Mouse (Mus musculus) lung, embryonic 14.5 days (tissue): ENCODE data around the gene Prr12. TPM values are rescaled to one million over a fixed set of nuclear protein-coding genes. Genes with fewer than 3 reads are reported as not detected.
A peak's percentile ranks its signal among the peaks of the same experiment; 100 is the strongest.

ENCODE experiments used
- ATAC-seq: fragments of 200-750 bp; cut with Nextera tagmentation; 2 replicates; pipeline ENCODE4 v1.8.0; 2017; ENCODE audit warnings: mild to moderate bottlenecking, moderate TSS enrichment, moderate library complexity; ENCODE audit not compliant: insufficient read depth
- DNase-seq: peaks from one replicate; pipeline ENCODE4 v3.0.0-alpha.2; 2015
- H3K27ac ChIP-seq: fragments of 300-500 bp; sonication (generic); 2 replicates; pipeline ENCODE4 v1.5.1; 2014; ENCODE audit warnings: low read depth, mild to moderate bottlenecking, moderate library complexity
- H3K27me3 ChIP-seq: fragments of 300-500 bp; sonication (generic); 2 replicates; pipeline ENCODE4 v1.6.1; 2014; ENCODE audit warnings: low read length, control low read depth; ENCODE audit not compliant: insufficient read depth
- H3K36me3 ChIP-seq: fragments of 300-500 bp; sonication (generic); 2 replicates; pipeline ENCODE4 v1.6.1; 2014; ENCODE audit warnings: control low read depth; ENCODE audit not compliant: insufficient read depth
- H3K4me1 ChIP-seq: fragments of 300-500 bp; sonication (generic); 2 replicates; pipeline ENCODE4 v1.6.1; 2014; ENCODE audit warnings: antibody characterized with exemption, control low read depth; ENCODE audit not compliant: insufficient read depth
- H3K4me2 ChIP-seq: fragments of 300-500 bp; sonication (generic); 2 replicates; pipeline ENCODE4 v1.6.1; 2014; ENCODE audit warnings: mild to moderate bottlenecking
- H3K4me3 ChIP-seq: fragments of 300-500 bp; sonication (generic); 2 replicates; pipeline ENCODE4 v1.5.1; 2014; ENCODE audit warnings: low read depth, low read length
- H3K9ac ChIP-seq: fragments of 300-500 bp; sonication (generic); 2 replicates; pipeline ENCODE4 v1.6.1; 2014
- H3K9me3 ChIP-seq: fragments of 300-500 bp; sonication (generic); 2 replicates; pipeline ENCODE4 v1.6.1; 2016; ENCODE audit warnings: low read depth, low read length, control low read depth
- CTCF ChIP-seq: IDR thresholded peaks from 2 replicates; pipeline ENCODE4 v1.5.1; 2016; ENCODE audit warnings: antibody characterized with exemption, low read depth
- WGBS: fragments of 180-500 bp; shearing (Covaris S2); extraction: QIAGEN DNeasy Blood & Tissue Kit; methylation state at CpG from one replicate; pipeline ENCODE4 v1.1.7; 2014; 5-methylcytosine and 5-hydroxymethylcytosine counted together
- polyA plus RNA-seq: library from polyadenylated mRNA; unstranded; fragments of >200 nt; fragmentation: Nextera tagmentation; extraction: Ambion mirVana; gene quantifications from 2 replicates; pipeline ENCODE4 v1.2.1, GENCODE M21; 2014

Prr12 gene
- polyA plus RNA-seq, 1 experiment from 2014 or later = 16.2 TPM

DNA sequence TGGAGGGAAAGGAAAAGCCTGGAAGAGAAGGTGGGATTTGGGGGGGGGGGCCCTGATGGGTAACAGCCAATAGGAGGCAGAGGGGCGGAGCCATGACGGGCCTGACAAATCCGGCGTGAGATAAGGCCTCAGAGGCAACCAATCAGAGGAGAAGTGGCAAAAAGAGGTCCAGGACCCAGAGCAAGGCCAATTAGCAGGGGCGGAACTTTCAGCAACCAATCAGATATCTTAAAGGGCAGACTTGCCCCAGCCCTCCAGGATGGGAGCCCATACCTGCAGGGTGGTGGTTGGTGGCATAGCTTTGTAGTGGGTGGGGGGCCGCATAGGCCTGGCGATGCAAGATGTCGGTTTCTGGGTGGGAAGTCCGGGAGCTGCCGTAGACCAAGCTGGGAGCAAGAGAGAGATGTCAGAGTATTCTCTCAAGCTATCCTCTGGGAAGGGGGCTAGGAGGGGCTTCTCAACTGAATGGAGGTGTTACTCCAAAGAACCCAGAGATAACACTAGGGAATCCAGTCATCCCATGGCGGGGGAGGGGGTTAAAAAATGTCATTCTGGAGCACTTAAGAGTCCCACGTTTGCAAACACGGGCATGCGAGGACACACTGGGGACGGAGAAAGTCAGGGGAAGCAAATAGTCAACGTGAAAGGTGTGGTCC lies 1.6 kb downstream of the Prr12 start:
- Histone ChIP-seq H3K9ac (peak overlapping the region; percentile 88), H3K4me2 (peak overlapping the region; percentile 88), H3K4me1 (0 out of 2 replicates have a peak, but pooled peaks cover 3% of the 10 kb centered on the region), H3K4me3 (peak overlapping the region; percentile 90), H3K36me3 (peaks cover 46% of the 10 kb centered on the region), H3K27me3 (no peaks in the 10 kb centered on the region), H3K9me3 (no peaks in the 10 kb centered on the region), H3K27ac (peak overlapping the region; percentile 99; the same call in 1 of the 2 replicates)
- peak; percentile 25 for ATAC-seq
- WGBS = 5% methylated on average over 16 of the region's 16 CpGs
- DNase-seq = peak; percentile 92
- TF ChIP-seq CTCF = no peak

DNA sequence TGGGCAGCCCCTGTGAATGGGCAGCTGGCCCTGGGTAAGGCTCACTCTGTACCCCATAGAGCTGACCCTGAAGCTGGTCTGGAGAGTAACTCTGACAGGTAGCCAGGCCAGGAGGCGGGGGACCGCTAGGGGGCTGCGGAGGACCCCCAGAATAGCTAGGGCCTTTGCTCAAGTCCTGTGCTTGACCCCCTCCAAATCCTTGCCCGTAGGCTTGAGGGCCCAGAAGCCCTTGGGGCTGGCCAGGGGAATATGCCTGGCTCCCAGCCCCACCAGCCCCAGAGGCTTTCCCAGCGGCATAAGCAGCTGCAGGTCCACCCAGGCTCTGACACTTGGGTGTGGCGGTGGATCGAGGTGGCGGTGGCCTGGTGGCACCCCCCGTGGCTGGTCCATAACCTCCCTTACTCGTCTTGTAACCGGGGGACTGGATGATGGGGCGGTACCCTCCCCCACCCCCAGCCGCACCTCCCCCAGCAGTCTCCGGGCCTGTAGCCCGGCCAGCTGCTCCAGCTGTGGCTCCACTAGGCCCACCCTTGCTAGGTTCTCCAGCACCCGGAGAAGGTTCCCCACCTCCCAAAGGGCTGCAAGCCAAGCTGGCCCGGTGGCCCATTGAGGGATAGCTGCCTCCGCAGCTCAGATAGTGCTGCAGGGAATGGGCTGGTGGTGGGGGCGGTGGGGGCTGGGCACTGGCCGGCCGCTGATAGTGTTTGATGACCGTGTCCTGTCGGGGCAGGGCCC lies 3.6 kb downstream of the Prr12 start:
- no peak for ATAC-seq
- WGBS = 88% methylated on average over 23 of the region's 23 CpGs
- Histone ChIP-seq H3K9me3 (no peaks in the 10 kb centered on the region), H3K9ac (no peak overlapping the region), H3K27me3 (no peaks in the 10 kb centered on the region), H3K4me3 (no peak overlapping the region), H3K4me2 (no peak overlapping the region), H3K4me1 (0 out of 2 replicates have a peak, but pooled peaks cover 3% of the 10 kb centered on the region), H3K36me3 (peaks cover 66% of the 10 kb centered on the region), H3K27ac (no peak overlapping the region)
- no peak for DNase-seq
- no peak for TF ChIP-seq CTCF

GRCm38 (mm10) chr7:45048001-45048890 lies 4.4 kb downstream of the Prr12 start:
- ATAC-seq (no peak), DNase-seq (no peak)
- WGBS = 89% methylated on average over 38 of the region's 38 CpGs
- no peak overlapping the region for H3K9ac ChIP-seq
- TF ChIP-seq CTCF = no peak
- no peaks in the 10 kb centered on the region for H3K27me3 ChIP-seq
- no peak overlapping the region for H3K4me3 ChIP-seq
- H3K27ac ChIP-seq = no peak overlapping the region
- H3K9me3 ChIP-seq = no peaks in the 10 kb centered on the region
- peaks cover 74% of the 10 kb centered on the region for H3K36me3 ChIP-seq
- 0 out of 2 replicates have a peak, but pooled peaks cover 3% of the 10 kb centered on the region for H3K4me1 ChIP-seq
- H3K4me2 ChIP-seq = no peak overlapping the region

GRCm38 (mm10) chr7:45047491-45047890 lies 5.2 kb downstream of the Prr12 start:
- DNase-seq (no peak), ATAC-seq (no peak)
- H3K9me3 ChIP-seq = no peaks in the 10 kb centered on the region
- 94% methylated on average over 14 of the region's 14 CpGs for WGBS
- no peak overlapping the region for H3K4me2 ChIP-seq
- no peak overlapping the region for H3K4me3 ChIP-seq
- H3K9ac ChIP-seq = no peak overlapping the region
- 0 out of 2 replicates have a peak, but pooled peaks cover 3% of the 10 kb centered on the region for H3K4me1 ChIP-seq
- TF ChIP-seq CTCF = no peak
- no peak overlapping the region for H3K27ac ChIP-seq
- no peaks in the 10 kb centered on the region for H3K27me3 ChIP-seq
- H3K36me3 ChIP-seq = peaks cover 82% of the 10 kb centered on the region

DNA sequence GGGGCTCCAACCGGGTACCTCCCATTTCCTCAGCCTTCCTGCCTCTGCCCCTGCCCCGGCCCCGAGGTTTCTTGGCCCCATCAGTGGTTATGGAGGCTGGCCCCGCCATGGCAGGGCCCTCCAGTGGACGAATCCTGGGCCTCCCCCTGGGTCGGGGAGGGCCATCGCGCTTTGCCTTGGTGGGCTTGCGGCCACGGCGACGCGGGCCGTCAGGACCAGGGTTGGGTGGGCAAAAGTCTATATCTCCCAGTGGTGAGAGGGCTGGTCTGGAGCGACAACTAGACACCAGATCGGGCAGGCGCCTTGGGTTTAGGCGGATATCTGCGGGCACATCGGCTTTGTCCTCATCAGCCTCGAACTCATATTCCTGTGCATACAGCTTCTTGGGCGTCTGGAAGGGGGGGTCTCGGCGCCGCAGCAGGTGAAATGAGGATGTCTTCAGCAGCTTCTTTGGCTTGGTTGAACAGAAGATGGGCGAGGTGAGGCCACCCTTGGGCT lies 5.8 kb downstream of the Prr12 start:
- no peak for ATAC-seq
- no peaks in the 10 kb centered on the region for H3K27me3 ChIP-seq
- no peak overlapping the region for H3K27ac ChIP-seq
- H3K4me3 ChIP-seq = no peak overlapping the region
- H3K9ac ChIP-seq = no peak overlapping the region
- H3K36me3 ChIP-seq = peaks cover 88% of the 10 kb centered on the region
- TF ChIP-seq CTCF = no peak
- H3K9me3 ChIP-seq = no peaks in the 10 kb centered on the region
- DNase-seq = no peak
- WGBS = 94% methylated on average over 26 of the region's 26 CpGs
- 0 out of 2 replicates have a peak, but pooled peaks cover 3% of the 10 kb centered on the region for H3K4me1 ChIP-seq
- no peak overlapping the region for H3K4me2 ChIP-seq

- Histone ChIP-seq H3K4me2 (no peak overlapping the region), H3K4me3 (no peak overlapping the region), H3K9ac (no peak overlapping the region), H3K4me1 (no peaks in the 10 kb centered on the region), H3K27me3 (no peaks in the 10 kb centered on the region), H3K9me3 (no peaks in the 10 kb centered on the region), H3K36me3 (peaks cover 99% of the 10 kb centered on the region), H3K27ac (no peak overlapping the region)
- ATAC-seq = no peak
- TF ChIP-seq CTCF = no peak
- no peak for DNase-seq
- 92% methylated on average over 22 of the region's 22 CpGs for WGBS
These were observed 6.9 kb downstream of the Prr12 start for GRCm38 (mm10) chr7:45045741-45046140.

- ATAC-seq (no peak), DNase-seq (no peak)
- Histone ChIP-seq H3K9me3 (no peaks in the 10 kb centered on the region), H3K9ac (no peak overlapping the region), H3K4me2 (no peak overlapping the region), H3K4me3 (no peak overlapping the region), H3K27ac (no peak overlapping the region), H3K36me3 (peaks cover 99% of the 10 kb centered on the region), H3K4me1 (no peaks in the 10 kb centered on the region), H3K27me3 (no peaks in the 10 kb centered on the region)
- 89% methylated on average over 14 of the region's 14 CpGs for WGBS
- TF ChIP-seq CTCF = no peak
These were observed 9.4 kb downstream of the Prr12 start for GRCm38 (mm10) chr7:45043307-45043706.
